Mouse (Mus musculus) brain, adult 10 weeks (tissue): ENCODE data around the gene Lima1. TPM values are rescaled to one million over a fixed set of nuclear protein-coding genes. Genes with fewer than 3 reads are reported as not detected.

Experiments
- polyA plus RNA-seq: library from polyadenylated mRNA; stranded (reverse); fragments of 350-450 nt; fragmentation: Illumina TruSeq; extraction: RNeasy Lipid Tissue Mini Kit (QIAGEN cat#74804); gene quantifications from one replicate; pipeline ENCODE4 v1.2.3, GENCODE M21; 2015; ENCODE audit warnings: low read depth, low replicate concordance

Lima1 gene
- 8.2 TPM for polyA plus RNA-seq

GRCm38 (mm10) chr15:99875334-99875869, at the start of gene Lima1:
Lima1 (minus strand) TSS chr15:99875456.

GRCm38 (mm10) chr15:99772881-99772924, 102.6 kb downstream of the Lima1 start, which contains the start of gene Cers5:
Cers5 (minus strand) TSS chr15:99772885.

Other genes with a start within 250 kb of the Lima1 start
- gene Racgap1, start 223.8 kb downstream of the Lima1 start, polyA plus RNA-seq, result 12.5 TPM
- gene Asic1, start 205.1 kb downstream of the Lima1 start, polyA plus RNA-seq, result 47.8 TPM
- 94.7 TPM for gene Smarcd1, start 173.3 kb downstream of the Lima1 start, polyA plus RNA-seq
- gene Gm17349, start 170.0 kb downstream of the Lima1 start, polyA plus RNA-seq, result not detected
- gene Gpd1, start 157.9 kb downstream of the Lima1 start, polyA plus RNA-seq, result 83.4 TPM
- 204 TPM for gene Cox14, start 149.8 kb downstream of the Lima1 start, polyA plus RNA-seq
- gene Cers5, start 102.6 kb downstream of the Lima1 start, polyA plus RNA-seq, result 39.3 TPM
- 0.04 TPM for gene Fam186a, start 91.6 kb upstream of the Lima1 start, polyA plus RNA-seq
- 22.1 TPM for gene Larp4, start 94.6 kb upstream of the Lima1 start, polyA plus RNA-seq
- gene Dip2b, start 163.2 kb upstream of the Lima1 start, polyA plus RNA-seq, result 21.0 TPM